Mouse (Mus musculus): ENCODE results near the gene Dgcr6. TPM values are rescaled to one million over a fixed set of nuclear protein-coding genes. Genes with fewer than 3 reads are reported as not detected.
A peak's percentile ranks its signal among the peaks of the same experiment; 100 is the strongest.
"Not testable (repeated sequence)": the region's sequence is repeated elsewhere in the genome, so short reads cannot be mapped to it uniquely, and the experiment has no call there.

Gene Dgcr6
- 100 to 1,000 TPM in 1 of 2 experiments, 10 to 100 TPM in 1; 86.3 to 105 TPM for total RNA-seq (2021)

- DNase-seq (ENCODE audit: low spot score in 2 of 2), result peak; percentile 70 to 74
- intact Hi-C loops (cut with DNase I), result loop anchor here (2.0 kb wide), 1 partner anchor 160 kb away; no protein-coding TSS in a partner anchor
Observed at GRCm38 (mm10) chr16:18052731-18053202, at the start of gene Dgcr6. Gene Dgcr6 (plus strand): TSS chr16:18052860.

DNA sequence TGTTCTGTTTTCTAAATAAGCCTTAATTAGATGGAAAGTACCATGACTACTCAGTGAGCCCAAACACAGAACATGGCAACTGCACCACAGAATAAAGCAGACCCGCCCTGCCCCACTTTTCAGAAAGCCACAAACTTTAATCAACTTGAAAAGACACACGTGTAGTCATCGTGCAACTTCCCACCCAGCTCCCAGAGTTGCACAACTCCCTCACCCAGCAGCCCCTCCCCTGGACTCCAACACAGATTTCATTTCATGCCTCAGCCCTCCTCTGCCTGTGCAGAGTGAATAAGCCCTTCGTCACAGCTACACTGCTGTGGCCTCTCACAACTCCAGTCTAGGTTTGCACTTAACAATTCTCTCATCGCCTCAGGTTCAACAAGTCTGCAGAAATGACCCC, 48.1 kb upstream of the Dgcr6 start:
- DNase-seq (ENCODE audit: low spot score in 2 of 2), result no peak
- intact Hi-C loops (cut with DNase I), result no loop called here

DNA sequence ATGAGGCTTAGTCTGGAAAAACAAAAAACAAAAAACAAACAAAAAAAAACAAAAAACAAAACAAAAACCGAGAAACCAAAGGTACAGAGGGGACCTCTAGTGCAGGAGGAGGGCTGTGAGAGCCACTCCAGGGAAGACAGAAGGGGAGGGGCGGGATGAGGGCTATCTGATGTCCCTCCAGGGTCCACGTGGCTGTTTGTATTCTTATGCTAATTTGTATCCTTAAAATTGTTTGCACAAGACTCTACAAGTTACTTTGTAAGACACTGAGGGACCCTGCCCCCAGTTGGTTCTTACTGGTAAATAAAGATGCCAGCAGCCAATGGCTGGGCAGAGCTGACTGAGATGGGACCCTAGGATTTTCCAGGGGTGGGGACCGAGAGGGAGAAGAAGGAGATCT, 45.6 kb upstream of the Dgcr6 start:
- intact Hi-C loops (cut with DNase I), result no loop called here
- no peak for DNase-seq (ENCODE audit: low spot score in 2 of 2)

- intact Hi-C loops (cut with DNase I), result no loop called here
- DNase-seq (ENCODE audit: low spot score in 2 of 2), result no peak
Observed at GRCm38 (mm10) chr16:18011101-18011500, 41.6 kb upstream of the Dgcr6 start.

GRCm38 (mm10) chr16:18016482-18016881, 36.2 kb upstream of the Dgcr6 start:
- intact Hi-C loops (cut with DNase I); DNase-seq (ENCODE audit: low spot score in 2 of 2): not testable (repeated sequence)

DNA sequence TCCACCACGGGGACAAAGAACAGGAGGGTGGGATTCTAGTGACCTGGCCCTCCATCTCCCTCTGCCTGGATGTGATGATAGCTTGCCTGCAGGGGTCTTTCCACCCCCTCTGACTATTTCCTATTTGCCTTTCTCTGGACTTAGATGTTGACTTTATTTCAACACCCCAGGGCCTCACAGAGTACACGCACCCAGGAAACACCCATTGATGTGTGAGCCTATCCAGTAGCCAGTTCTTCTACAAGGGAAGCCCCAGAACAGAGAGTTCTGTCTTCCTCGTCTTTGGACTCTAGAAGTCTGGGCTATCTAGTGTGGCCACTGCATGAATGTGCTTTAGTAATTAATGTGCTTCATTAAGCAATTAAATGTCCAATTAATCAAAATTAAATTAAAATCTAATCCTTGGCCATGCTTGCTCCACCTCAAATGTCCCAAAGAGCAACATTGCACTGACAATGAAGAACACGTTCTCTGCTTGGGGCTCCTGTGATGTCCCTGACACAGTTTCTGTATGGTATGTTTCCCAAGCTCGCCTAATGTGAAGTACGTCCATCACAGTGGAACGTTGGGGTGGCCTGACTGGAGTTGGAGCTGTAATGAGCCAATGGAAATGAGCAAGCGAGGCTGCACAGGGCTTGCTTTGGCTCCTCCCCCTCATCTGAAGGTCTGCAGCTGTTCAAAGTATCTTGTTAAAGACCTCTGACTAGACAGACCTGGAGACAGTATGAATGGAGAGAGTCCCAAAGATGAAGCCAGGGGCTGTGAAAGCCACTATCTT, 29.7 kb upstream of the Dgcr6 start:
- intact Hi-C loops (cut with DNase I), result no loop called here
- DNase-seq (ENCODE audit: low spot score in 2 of 2), result no peak

DNA sequence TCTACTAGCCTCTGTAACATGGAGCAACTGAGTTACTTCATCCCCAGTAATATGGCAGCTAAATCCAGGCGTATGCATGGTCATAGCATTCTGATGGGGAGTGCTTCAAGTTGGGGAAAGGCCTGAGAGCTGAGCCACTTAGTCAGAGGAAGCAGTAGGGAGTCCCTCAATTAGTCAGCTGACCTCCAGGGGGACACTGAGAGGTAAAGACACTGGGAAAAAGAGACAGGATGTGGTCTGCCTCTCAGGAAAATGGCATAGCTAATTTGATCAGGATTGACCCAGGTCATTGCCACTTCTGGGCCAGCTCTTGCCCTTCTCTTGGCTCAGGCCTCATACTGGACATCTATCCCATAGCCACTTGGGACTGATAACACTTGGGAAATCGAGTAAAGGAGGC, 25.3 kb upstream of the Dgcr6 start:
- no peak for DNase-seq (ENCODE audit: low spot score in 2 of 2)

DNA sequence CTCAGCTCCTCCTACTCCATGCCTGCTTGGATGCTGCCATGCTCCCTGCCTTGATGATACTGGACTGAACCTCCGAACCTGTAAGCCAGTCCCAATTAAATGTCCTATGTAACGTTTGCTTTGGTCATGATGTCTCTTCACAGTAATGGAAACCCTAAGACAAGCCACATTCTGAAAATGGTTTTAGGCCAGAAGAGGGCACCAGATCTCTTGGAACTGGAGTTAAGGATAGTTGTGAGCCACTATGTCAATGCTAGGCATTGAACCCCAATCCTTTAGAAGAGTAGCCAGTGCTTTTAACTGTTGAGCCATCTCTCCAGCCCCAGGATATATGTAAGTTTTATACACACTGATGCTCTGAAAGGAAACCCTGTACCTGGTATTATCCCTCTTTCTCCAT, 20.9 kb upstream of the Dgcr6 start:
- DNase-seq (ENCODE audit: low spot score in 2 of 2), result no peak
- intact Hi-C loops (cut with DNase I), result no loop called here

More for the DNA sequence above, 25.3 kb upstream of the Dgcr6 start:
- intact Hi-C loops (cut with DNase I), result no loop called here

DNA sequence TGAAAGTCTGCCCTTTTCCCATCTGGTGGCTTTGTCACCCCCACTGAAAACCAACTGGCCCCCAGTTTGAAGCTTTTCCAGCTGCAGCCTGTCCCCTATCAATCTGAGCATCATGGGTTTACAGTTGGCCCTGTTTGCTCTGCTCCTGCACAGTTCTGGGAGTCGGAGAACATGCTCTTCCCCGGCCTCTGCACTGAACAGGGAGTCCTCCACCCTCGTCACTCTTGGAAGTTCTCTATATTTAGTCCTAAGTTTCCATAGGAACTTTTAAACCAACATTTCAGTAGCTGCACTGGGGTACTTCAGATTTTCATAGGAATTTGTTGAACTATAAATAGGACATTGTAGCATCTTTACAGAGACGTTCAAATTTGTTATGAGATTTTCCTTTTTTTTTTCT, 19.4 kb upstream of the Dgcr6 start:
- intact Hi-C loops (cut with DNase I), result no loop called here
- peak in 1 of 2 experiments; percentile 36 for DNase-seq (ENCODE audit: low spot score in 2 of 2)

- DNase-seq (ENCODE audit: low spot score in 2 of 2), result no peak
- intact Hi-C loops (cut with DNase I), result no loop called here
Observed at GRCm38 (mm10) chr16:18034286-18034685, 18.4 kb upstream of the Dgcr6 start.

- peak in 1 of 2 experiments; percentile 38 for DNase-seq (ENCODE audit: low spot score in 2 of 2)
- intact Hi-C loops (cut with DNase I), result loop anchor here (5.0 kb wide), 1 partner anchor 124 kb away; the partner anchor contains the start of gene Ess2
Observed at GRCm38 (mm10) chr16:18036425-18036955, 16.2 kb upstream of the Dgcr6 start.

GRCm38 (mm10) chr16:18037025-18037424, 15.6 kb upstream of the Dgcr6 start:
- intact Hi-C loops (cut with DNase I), result loop anchor here (5.0 kb wide), 1 partner anchor 125 kb away; the partner anchor contains the start of gene Ess2
- no peak for DNase-seq (ENCODE audit: low spot score in 2 of 2)

DNA sequence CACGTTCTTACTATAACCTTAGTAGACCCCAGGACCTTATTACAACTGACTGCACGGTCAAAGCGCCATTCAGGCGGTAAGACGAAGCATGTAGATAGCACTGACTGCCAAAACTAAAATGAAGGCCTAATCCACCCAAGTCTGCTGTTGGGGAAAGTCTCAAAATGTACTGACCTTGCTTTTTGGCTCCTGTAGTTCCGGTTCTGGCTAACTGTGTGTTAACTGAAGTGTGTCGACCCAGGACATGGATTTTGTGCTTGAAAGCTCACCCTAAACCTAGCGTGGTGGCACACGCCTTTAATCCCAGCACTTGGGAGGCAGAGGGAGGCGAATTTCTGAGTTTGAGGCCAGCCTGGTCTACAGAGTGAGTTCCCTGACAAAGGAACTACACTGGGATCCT, 7.7 kb upstream of the Dgcr6 start:
- intact Hi-C loops (cut with DNase I), result loop anchor here (5.0 kb wide), 1 partner anchor 123 kb away; no protein-coding TSS in a partner anchor
- no peak for DNase-seq (ENCODE audit: low spot score in 2 of 2)

GRCm38 (mm10) chr16:18047660-18048059, 5.0 kb upstream of the Dgcr6 start:
- intact Hi-C loops (cut with DNase I), result loop anchor here (5.0 kb wide), 1 partner anchor 125 kb away; no protein-coding TSS in a partner anchor
- no peak for DNase-seq (ENCODE audit: low spot score in 2 of 2)

- intact Hi-C loops (cut with DNase I), result loop anchor here (5.0 kb wide), 1 partner anchor 126 kb away; no protein-coding TSS in a partner anchor
- DNase-seq (ENCODE audit: low spot score in 2 of 2), result no peak
Observed at GRCm38 (mm10) chr16:18048071-18048470, 4.6 kb upstream of the Dgcr6 start.

GRCm38 (mm10) chr16:18052322-18052721, 338 bp upstream of the Dgcr6 start:
- DNase-seq (ENCODE audit: low spot score in 2 of 2), result no peak
- intact Hi-C loops (cut with DNase I), result loop anchor here (2.0 kb wide), 1 partner anchor 160 kb away; no protein-coding TSS in a partner anchor

DNA sequence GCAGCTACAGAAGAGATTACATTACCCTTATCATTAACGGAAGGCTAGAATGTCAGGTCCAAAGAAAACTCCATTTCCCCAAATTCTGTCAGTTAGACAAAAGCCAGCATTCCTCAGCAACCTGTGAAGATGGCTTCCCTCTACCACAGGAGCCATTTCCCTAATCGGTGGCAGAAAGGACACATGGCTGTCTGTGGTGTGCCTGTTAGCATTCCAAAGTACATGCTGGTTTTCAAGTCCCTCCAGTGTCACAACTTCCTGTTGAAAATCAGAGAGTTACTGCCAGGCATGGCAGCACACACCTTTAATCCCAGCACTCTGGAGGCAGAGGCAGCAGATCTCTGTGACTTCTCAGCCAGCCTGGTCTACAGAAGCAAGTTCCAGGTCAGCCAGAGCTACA, 3.6 kb downstream of the Dgcr6 start:
- intact Hi-C loops (cut with DNase I), result no loop called here
- no peak for DNase-seq (ENCODE audit: low spot score in 2 of 2)

- no peak for DNase-seq (ENCODE audit: low spot score in 2 of 2)
- intact Hi-C loops (cut with DNase I), result no loop called here
Observed at GRCm38 (mm10) chr16:18058331-18058731, 5.7 kb downstream of the Dgcr6 start.

- intact Hi-C loops (cut with DNase I), result no loop called here
- DNase-seq (ENCODE audit: low spot score in 2 of 2), result no peak
Observed at GRCm38 (mm10) chr16:18059243-18059642, 6.6 kb downstream of the Dgcr6 start.

DNA sequence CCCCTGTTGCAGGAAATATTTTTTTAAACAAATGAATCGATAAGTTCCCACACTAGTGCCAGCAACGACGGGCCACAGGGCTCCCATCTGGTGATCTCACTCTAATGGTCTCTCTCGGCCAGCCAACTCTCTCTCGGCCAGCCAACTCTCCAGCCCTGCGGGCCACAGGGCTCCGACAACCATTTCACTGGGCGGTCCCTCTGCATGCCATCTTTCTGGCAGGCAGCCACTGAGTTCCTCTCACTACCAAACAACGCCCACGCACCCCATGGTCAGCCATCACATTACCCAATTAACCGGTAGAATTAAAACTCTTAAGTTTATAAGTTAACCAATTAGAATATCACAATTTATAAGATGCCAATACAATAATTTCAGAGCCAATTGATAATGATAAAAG, 8.5 kb downstream of the Dgcr6 start:
- no peak for DNase-seq (ENCODE audit: low spot score in 2 of 2)
- intact Hi-C loops (cut with DNase I), result no loop called here

Measured in left cerebral cortex, postnatal 36 days (tissue).